Mouse (Mus musculus) liver, adult 2 months (tissue): ENCODE results near the gene Hist1h4j. TPM values are rescaled to one million over a fixed set of nuclear protein-coding genes. Genes with fewer than 3 reads are reported as not detected.
"Not testable (repeated sequence)": the region's sequence is repeated elsewhere in the genome, so short reads cannot be mapped to it uniquely, and the experiment has no call there.

Experiments used
- DNase-seq: peaks from one replicate; pipeline ENCODE4 v3.0.0-alpha.2; 2011; ENCODE audit warnings: low read depth, low spot score; ENCODE audit errors: extremely low read depth
- H3K27ac ChIP-seq: fragments of 200-500 bp; replicated peaks from 2 replicates; pipeline ENCODE4 v1.5.1; 2012; ENCODE audit warnings: low read depth, mild to moderate bottlenecking, control low read depth, inconsistent platforms, low read length; ENCODE audit not compliant: insufficient read depth
- H3K27me3 ChIP-seq: fragments of 200-500 bp; 2 replicates; pipeline ENCODE4 v1.6.1; 2012; ENCODE audit warnings: mild to moderate bottlenecking, moderate library complexity, low read length, inconsistent platforms; ENCODE audit not compliant: control insufficient read depth, insufficient read depth
- H3K36me3 ChIP-seq: fragments of 200-500 bp; 2 replicates; pipeline ENCODE4 v1.6.1; 2012; ENCODE audit warnings: low read length, inconsistent platforms; ENCODE audit not compliant: control insufficient read depth, insufficient read depth
- H3K4me1 ChIP-seq: fragments of 200-500 bp; 2 replicates; pipeline ENCODE4 v1.6.1; 2011; ENCODE audit warnings: low read length; ENCODE audit not compliant: control insufficient read depth, insufficient read depth
- H3K4me3 ChIP-seq: fragments of 200-500 bp; 2 replicates; pipeline ENCODE4 v1.5.1; 2011; ENCODE audit warnings: low read depth, mild to moderate bottlenecking, control low read depth, low read length, moderate library complexity; ENCODE audit not compliant: insufficient read depth
- H3K79me2 ChIP-seq: fragments of 200-500 bp; 2 replicates; pipeline ENCODE4 v1.6.1; 2012; ENCODE audit warnings: inconsistent platforms, mild to moderate bottlenecking, low read length, moderate library complexity; ENCODE audit not compliant: control insufficient read depth, insufficient read depth
- H3K9ac ChIP-seq: fragments of 200-500 bp; 2 replicates; pipeline ENCODE4 v1.6.1; 2012; ENCODE audit warnings: low read depth, mild to moderate bottlenecking, control low read depth, inconsistent platforms, low read length
- CTCF ChIP-seq: fragments of 200-500 bp; IDR thresholded peaks from 2 replicates; pipeline ENCODE4 v1.5.1; 2011; ENCODE audit warnings: low read depth, low read length, control low read depth
- POLR2A ChIP-seq: fragments of 200-500 bp; IDR thresholded peaks from 2 replicates; pipeline ENCODE4 v1.6.1; 2011; ENCODE audit warnings: low read length, control low read depth; ENCODE audit not compliant: insufficient read depth; ENCODE audit errors: extremely low read depth
- WGBS: fragments of 180-500 bp; shearing (Covaris S2); methylation state at CpG from one replicate; pipeline ENCODE4 v1.1.7; 2018; 5-methylcytosine and 5-hydroxymethylcytosine counted together
- polyA plus RNA-seq: library from polyadenylated mRNA; depleted of rRNA; stranded (reverse); fragments of >200 nt; gene quantifications from 2 replicates; pipeline ENCODE4 v1.2.3, GENCODE M21; 2012
- total RNA-seq: library from RNA; depleted of rRNA; stranded (reverse); fragments of >200 nt; gene quantifications from 2 replicates; pipeline ENCODE4 v1.2.3, GENCODE M21; 2014

Hist1h4j gene
- total and polyA plus RNA-seq, 2 experiments: 0.31 to 21.5 TPM

- Histone ChIP-seq H3K4me3 (no peak overlapping the region), H3K9ac (no peak overlapping the region), H3K27ac (no peak overlapping the region), H3K27me3 (no peaks in the 10 kb centered on the region), H3K4me1 (peaks cover 5% of the 10 kb centered on the region; the same call in 1 of the 2 replicates), H3K36me3 (no peaks in the 10 kb centered on the region), H3K79me2 (no peaks in the 10 kb centered on the region)
- 41% methylated on average over 4 of the region's 4 CpGs for WGBS
- no peak for DNase-seq
- TF ChIP-seq POLR2A (no peak), CTCF (no peak)
Observed at GRCm38 (mm10) chr13:21711698-21712097, 23.2 kb upstream of the Hist1h4j start.

DNA sequence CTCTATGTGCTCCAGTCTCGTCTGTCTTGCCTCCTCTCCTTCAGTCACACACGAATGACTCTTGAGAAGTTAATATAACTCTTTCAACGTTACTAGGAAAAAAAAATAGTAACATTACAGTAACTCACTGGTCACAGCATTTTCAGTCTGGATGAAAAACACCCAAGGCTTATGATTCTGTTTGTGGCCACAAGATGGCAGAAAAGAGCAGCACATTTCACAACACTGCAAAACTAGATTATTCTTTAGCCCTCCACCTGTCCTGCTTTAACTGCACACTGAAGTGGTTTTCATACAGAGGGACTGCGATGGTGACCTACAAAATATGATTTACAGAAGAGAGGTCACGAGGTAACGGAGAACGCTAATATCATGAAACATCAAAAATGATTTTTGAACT is 20.1 kb upstream of the Hist1h4j start:
- Histone ChIP-seq H3K79me2 (no peaks in the 10 kb centered on the region), H3K9ac (no peak overlapping the region), H3K36me3 (no peaks in the 10 kb centered on the region), H3K27me3 (no peaks in the 10 kb centered on the region), H3K4me1 (peaks cover 11% of the 10 kb centered on the region), H3K4me3 (no peak overlapping the region), H3K27ac (no peak overlapping the region)
- TF ChIP-seq POLR2A (no peak), CTCF (peak; percentile 62)
- peak; percentile 56 for DNase-seq
- 2% methylated on average over 7 of the region's 7 CpGs for WGBS

DNA sequence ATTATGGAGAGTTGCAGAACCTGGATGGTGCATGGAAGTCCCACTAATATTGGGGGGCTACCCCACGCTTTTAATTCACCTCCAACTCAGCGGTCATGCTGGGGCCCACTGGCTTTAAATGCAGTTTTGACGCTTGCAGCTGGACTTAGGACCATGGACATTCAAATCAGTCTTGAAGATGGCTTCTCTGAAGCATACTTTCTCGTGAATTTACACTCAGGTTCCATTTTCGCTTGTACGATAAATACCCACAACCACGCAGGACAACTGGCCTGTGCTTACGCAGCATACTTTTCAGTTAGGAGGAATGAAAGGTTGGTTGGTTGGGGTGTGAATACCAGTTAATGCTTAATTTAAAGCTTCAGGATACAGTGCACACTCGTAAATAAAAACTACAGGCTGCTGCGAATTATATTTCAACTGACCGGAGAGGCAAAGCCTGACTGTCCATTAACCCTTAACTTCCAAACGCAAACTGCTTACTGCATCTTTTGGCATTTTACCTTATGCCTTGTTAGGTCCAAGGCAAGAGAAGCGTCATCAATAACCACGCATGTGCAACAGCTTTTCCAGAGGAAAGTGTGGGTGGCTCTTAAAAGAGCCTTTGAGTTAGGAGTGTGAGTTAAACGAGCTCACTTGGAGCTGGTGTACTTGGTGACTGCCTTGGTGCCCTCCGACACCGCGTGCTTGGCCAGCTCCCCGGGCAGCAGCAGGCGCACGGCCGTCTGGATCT is 19.6 kb upstream of the Hist1h4j start:
- peak overlapping the region; percentile 27 for H3K4me3 ChIP-seq
- H3K4me1 ChIP-seq: peaks cover 11% of the 10 kb centered on the region
- H3K36me3 ChIP-seq: no peaks in the 10 kb centered on the region
- H3K79me2 ChIP-seq: no peaks in the 10 kb centered on the region
- WGBS: under 1% methylated on average over 22 of the region's 22 CpGs
- DNase-seq: no peak
- no peak overlapping the region for H3K27ac ChIP-seq
- H3K27me3 ChIP-seq: no peaks in the 10 kb centered on the region
- 0 out of 2 replicates have a peak overlapping the region, but pooled peaks have one; percentile 12 for H3K9ac ChIP-seq
- no peak for TF ChIP-seq CTCF
- TF ChIP-seq POLR2A: no peak

DNA sequence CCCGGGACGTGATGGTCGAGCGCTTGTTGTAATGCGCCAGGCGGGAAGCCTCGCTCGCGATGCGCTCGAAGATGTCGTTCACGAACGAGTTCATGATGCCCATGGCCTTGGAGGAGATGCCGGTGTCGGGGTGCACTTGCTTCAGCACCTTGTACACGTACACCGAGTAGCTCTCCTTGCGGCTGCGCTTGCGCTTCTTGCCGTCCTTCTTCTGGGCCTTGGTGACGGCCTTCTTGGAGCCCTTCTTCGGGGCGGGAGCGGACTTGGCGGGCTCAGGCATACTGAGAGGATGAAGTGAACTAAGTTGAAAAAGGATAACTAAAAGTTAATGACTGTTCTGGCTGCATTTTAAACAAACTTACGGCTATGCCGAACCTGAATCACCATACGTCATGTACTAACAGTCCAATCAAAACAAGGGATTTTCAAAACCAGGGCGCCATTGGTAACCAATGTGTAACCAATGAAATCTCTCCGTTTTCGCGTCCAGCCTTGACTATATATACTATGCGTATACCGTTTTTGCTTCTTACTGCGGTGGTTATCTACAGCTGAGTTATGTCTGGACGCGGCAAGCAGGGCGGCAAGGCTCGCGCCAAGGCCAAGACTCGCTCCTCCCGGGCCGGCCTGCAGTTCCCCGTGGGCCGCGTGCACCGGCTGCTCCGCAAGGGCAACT is 18.9 kb upstream of the Hist1h4j start, which contains the start of the genes Hist1h2bl and Hist1h2ai:
TSS of gene Hist1h2bl (minus strand) at position 280 of the 676 bp plus-strand sequence.
TSS of gene Hist1h2ai (plus strand) at position 559 of the 676 bp plus-strand sequence.
- H3K27me3 ChIP-seq, H3K79me2 ChIP-seq, H3K36me3 ChIP-seq: not testable (repeated sequence)
- Histone ChIP-seq H3K9ac (0 out of 2 replicates have a peak within 1 kb of the TSS, but pooled peaks have one; percentile 12), H3K4me1 (peaks cover 12% of the 10 kb centered on the region), H3K27ac (0 out of 2 replicates have a peak within 1 kb of the TSS, but pooled peaks have one; percentile 30), H3K4me3 (peak within 1 kb of the TSS; percentile 54)
- WGBS: 2% methylated on average over 36 of the region's 50 CpGs
- TF ChIP-seq POLR2A: peak; percentile 40; the same call in 1 of the 2 replicates
- peak; percentile 75 for DNase-seq

DNA sequence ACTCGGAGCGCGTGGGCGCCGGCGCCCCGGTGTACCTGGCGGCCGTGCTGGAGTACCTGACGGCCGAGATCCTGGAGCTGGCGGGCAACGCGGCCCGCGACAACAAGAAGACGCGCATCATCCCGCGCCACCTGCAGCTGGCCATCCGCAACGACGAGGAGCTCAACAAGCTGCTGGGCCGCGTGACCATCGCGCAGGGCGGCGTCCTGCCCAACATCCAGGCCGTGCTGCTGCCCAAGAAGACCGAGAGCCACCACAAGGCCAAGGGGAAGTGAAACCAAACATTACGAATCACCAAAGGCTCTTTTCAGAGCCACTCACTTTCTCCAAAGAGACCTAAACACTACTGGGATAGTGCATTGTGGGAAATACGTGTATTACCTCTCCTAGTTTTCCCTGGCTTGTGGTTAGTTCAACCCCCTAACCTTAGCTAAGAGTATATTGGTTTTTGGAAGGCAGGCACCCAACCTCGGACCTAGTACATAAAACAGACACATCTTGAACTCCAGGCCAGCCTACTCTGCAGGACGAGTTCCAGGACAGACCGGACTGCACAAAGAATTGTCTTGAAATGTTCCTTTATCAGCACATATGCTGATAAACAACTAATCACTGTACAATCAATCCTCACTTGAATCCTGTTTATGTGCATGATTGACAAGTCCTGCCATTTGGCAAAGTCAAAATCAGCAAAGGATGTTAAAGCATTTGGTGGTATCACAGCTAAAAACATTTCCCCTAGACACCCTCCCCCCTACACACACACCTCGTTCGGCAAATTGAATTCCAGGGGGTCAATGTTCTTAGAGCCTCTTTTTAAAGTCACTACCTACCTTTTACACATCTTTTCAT is 18.1 kb upstream of the Hist1h4j start:
- peak overlapping the region; percentile 54 for H3K4me3 ChIP-seq
- not testable (repeated sequence) for H3K9ac ChIP-seq, H3K27me3 ChIP-seq, H3K79me2 ChIP-seq, H3K36me3 ChIP-seq
- 0 out of 2 replicates have a peak overlapping the region, but pooled peaks have one; percentile 30 for H3K27ac ChIP-seq
- WGBS: under 1% methylated on average over 15 of the region's 38 CpGs
- peaks cover 16% of the 10 kb centered on the region for H3K4me1 ChIP-seq
- DNase-seq: peak; percentile 10
- 0 out of 2 replicates have a peak, but pooled peaks have one; percentile 1 for TF ChIP-seq POLR2A
